Mouse (Mus musculus) embryonic fibroblast, embryonic 13.5 days (primary cell): ENCODE measurements around the gene Tbc1d1.

Experiments used
- CTCF ChIP-seq: IDR thresholded peaks from 2 replicates; pipeline ENCODE4 v1.5.1; 2011; ENCODE audit warnings: mild to moderate bottlenecking, control low read depth, low read length, moderate library complexity, borderline replicate concordance; ENCODE audit not compliant: insufficient read depth
- POLR2A ChIP-seq: IDR thresholded peaks from 2 replicates; pipeline ENCODE4 v1.6.1; 2011; ENCODE audit warnings: low read depth, mild to moderate bottlenecking, control low read depth, low read length, moderate library complexity

DNA sequence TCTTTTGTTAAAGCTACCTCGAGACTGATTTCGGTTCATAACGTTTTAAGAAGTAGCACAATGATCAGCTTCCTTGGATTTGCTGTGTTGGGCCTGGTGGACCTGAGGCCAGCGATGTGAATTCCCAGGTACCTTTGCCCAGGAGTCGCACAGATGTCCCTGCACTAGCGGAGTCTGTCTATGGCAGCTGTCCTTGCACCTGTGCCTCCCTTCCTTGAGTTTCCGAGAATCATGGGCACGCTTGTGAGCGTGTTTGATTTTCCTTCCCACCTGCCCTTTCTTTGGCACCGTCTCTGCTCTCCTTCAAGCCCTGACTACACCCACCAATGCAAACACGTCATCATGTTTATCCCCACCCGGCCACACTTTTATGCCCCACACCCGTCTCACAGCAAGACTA, 242.1 kb downstream of the Tbc1d1 start:
- TF ChIP-seq CTCF (no peak), POLR2A (no peak)
